Mouse (Mus musculus): ENCODE data around the gene Serpinb9b.

GRCm38 (mm10) chr13:33012395-33012794 lies 14.8 kb upstream of the Serpinb9b start:
- no peak for TF ChIP-seq CTCF (IDR thresholded peaks at IDR 0.05; ENCODE audit: low read depth, low read length)
- TF ChIP-seq POLR2A (IDR thresholded peaks at IDR 0.05; ENCODE audit: insufficient read depth, low read length) = no peak
- TF ChIP-seq EP300 (IDR thresholded peaks at IDR 0.05; ENCODE audit: insufficient read depth, low read depth, low read length) = no peak

Measured in ES-Bruce4 (cell line).